Mouse (Mus musculus): ENCODE measurements at regions not wholly inside any gene's neighbourhood (a gene's known extent, or its start where the extent isn't known, plus 50 kb on each side); places are given as distances from the start of the nearest gene placed in this dataset.

- no peak for TF ChIP-seq POLR2A (IDR thresholded peaks at IDR 0.05; ENCODE audit: borderline replicate concordance, extremely low read depth, insufficient read depth, insufficient read length)
- no peak overlapping the region for H3K4me2 ChIP-seq (replicated peaks; ENCODE audit: low read depth, low read length, severe bottlenecking)
- H3K36me3 ChIP-seq (ENCODE audit: control insufficient read depth, insufficient read depth, low read length): no peaks in the 10 kb centered on the region
- no peak overlapping the region for H3K4me3 ChIP-seq (replicated peaks; ENCODE audit: low read length)
- WGBS: 93% methylated on average over 5 of the region's 5 CpGs
- no peak for DNase-seq (ENCODE audit: low spot score)
- no peaks in the 10 kb centered on the region for H3K27me3 ChIP-seq (ENCODE audit: control insufficient read depth, insufficient read depth, low read length)
- no peak for ATAC-seq (ENCODE audit: low FRiP score, low read depth)
- H3K9me3 ChIP-seq (ENCODE audit: control insufficient read depth, low read length): no peaks in the 10 kb centered on the region
- no peak overlapping the region for H3K9ac ChIP-seq (ENCODE audit: low read depth, low read length, severe bottlenecking)
- H3K4me1 ChIP-seq (ENCODE audit: control insufficient read depth, insufficient read depth, low read length): no peaks in the 10 kb centered on the region
- no peak overlapping the region for H3K27ac ChIP-seq (replicated peaks; ENCODE audit: low read depth, low read length)
These were observed 116.9 kb upstream of the Tsc22d1 start for GRCm38 (mm10) chr14:76297864-76298263.

GRCm38 (mm10) chr14:76302322-76302991 lies 112.3 kb upstream of the Tsc22d1 start:
- no peaks in the 10 kb centered on the region for H3K9me3 ChIP-seq (ENCODE audit: control insufficient read depth, low read length)
- no peaks in the 10 kb centered on the region for H3K4me1 ChIP-seq (ENCODE audit: control insufficient read depth, insufficient read depth, low read length)
- 67% methylated on average over 11 of the region's 11 CpGs for WGBS
- H3K9ac ChIP-seq (ENCODE audit: low read depth, low read length, severe bottlenecking): no peak overlapping the region
- no peak for TF ChIP-seq POLR2A (IDR thresholded peaks at IDR 0.05; ENCODE audit: borderline replicate concordance, extremely low read depth, insufficient read depth, insufficient read length)
- H3K27me3 ChIP-seq (ENCODE audit: control insufficient read depth, insufficient read depth, low read length): no peaks in the 10 kb centered on the region
- no peak for DNase-seq (ENCODE audit: low spot score)
- no peak overlapping the region for H3K4me3 ChIP-seq (replicated peaks; ENCODE audit: low read length)
- no peaks in the 10 kb centered on the region for H3K36me3 ChIP-seq (ENCODE audit: control insufficient read depth, insufficient read depth, low read length)
- H3K4me2 ChIP-seq (replicated peaks; ENCODE audit: low read depth, low read length, severe bottlenecking): no peak overlapping the region
- no peak for ATAC-seq (ENCODE audit: low FRiP score, low read depth)
- H3K27ac ChIP-seq (replicated peaks; ENCODE audit: low read depth, low read length): no peak overlapping the region

DNA sequence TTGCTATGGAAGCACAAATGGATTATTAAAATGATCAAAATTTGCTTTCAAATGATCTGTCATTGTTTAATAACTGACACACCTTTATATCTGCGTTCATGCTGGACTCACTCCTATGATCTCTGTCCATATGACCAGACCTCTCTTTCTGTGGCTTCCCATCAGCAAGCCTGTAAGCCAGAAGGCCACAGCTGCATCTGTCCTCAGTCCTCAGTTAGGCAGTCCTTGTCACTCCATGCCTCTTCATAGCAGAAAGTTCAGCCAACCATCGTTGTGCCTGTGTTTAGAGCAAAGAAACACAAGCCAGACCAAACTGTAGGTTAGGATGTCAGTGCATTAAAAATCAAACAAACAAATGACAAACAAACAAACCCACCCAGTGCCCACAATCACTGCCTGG lies 107.2 kb upstream of the Tsc22d1 start:
- no peak overlapping the region for H3K4me2 ChIP-seq (replicated peaks; ENCODE audit: low read depth, low read length, severe bottlenecking)
- H3K4me3 ChIP-seq (replicated peaks; ENCODE audit: low read length): no peak overlapping the region
- 68% methylated on average over 2 of the region's 2 CpGs for WGBS
- no peaks in the 10 kb centered on the region for H3K36me3 ChIP-seq (ENCODE audit: control insufficient read depth, insufficient read depth, low read length)
- no peak overlapping the region for H3K9ac ChIP-seq (ENCODE audit: low read depth, low read length, severe bottlenecking)
- no peak for ATAC-seq (ENCODE audit: low FRiP score, low read depth)
- no peak for DNase-seq (ENCODE audit: low spot score)
- no peak overlapping the region for H3K27ac ChIP-seq (replicated peaks; ENCODE audit: low read depth, low read length)
- no peaks in the 10 kb centered on the region for H3K4me1 ChIP-seq (ENCODE audit: control insufficient read depth, insufficient read depth, low read length)
- TF ChIP-seq POLR2A (IDR thresholded peaks at IDR 0.05; ENCODE audit: borderline replicate concordance, extremely low read depth, insufficient read depth, insufficient read length): no peak
- no peaks in the 10 kb centered on the region for H3K9me3 ChIP-seq (ENCODE audit: control insufficient read depth, low read length)
- H3K27me3 ChIP-seq (ENCODE audit: control insufficient read depth, insufficient read depth, low read length): no peaks in the 10 kb centered on the region

GRCm38 (mm10) chr14:76308188-76308812 lies 106.5 kb upstream of the Tsc22d1 start:
- H3K4me3 ChIP-seq (replicated peaks; ENCODE audit: low read length): peak overlapping the region; percentile 10
- DNase-seq (ENCODE audit: low spot score) (no peak), ATAC-seq (ENCODE audit: low FRiP score, low read depth) (no peak)
- peak overlapping the region; percentile 3; the same call in 1 of the 2 replicates for H3K9ac ChIP-seq (ENCODE audit: low read depth, low read length, severe bottlenecking)
- H3K27me3 ChIP-seq (ENCODE audit: control insufficient read depth, insufficient read depth, low read length): no peaks in the 10 kb centered on the region
- no peaks in the 10 kb centered on the region for H3K36me3 ChIP-seq (ENCODE audit: control insufficient read depth, insufficient read depth, low read length)
- H3K9me3 ChIP-seq (ENCODE audit: control insufficient read depth, low read length): no peaks in the 10 kb centered on the region
- H3K4me1 ChIP-seq (ENCODE audit: control insufficient read depth, insufficient read depth, low read length): no peaks in the 10 kb centered on the region
- no peak overlapping the region for H3K27ac ChIP-seq (replicated peaks; ENCODE audit: low read depth, low read length)
- H3K4me2 ChIP-seq (replicated peaks; ENCODE audit: low read depth, low read length, severe bottlenecking): peak overlapping the region; percentile 20
- no peak for TF ChIP-seq POLR2A (IDR thresholded peaks at IDR 0.05; ENCODE audit: borderline replicate concordance, extremely low read depth, insufficient read depth, insufficient read length)
- 18% methylated on average over 12 of the region's 12 CpGs for WGBS

GRCm38 (mm10) chr14:76309606-76310005 lies 105.2 kb upstream of the Tsc22d1 start:
- no peak for ATAC-seq (ENCODE audit: low FRiP score, low read depth)
- H3K9me3 ChIP-seq (ENCODE audit: control insufficient read depth, low read length): no peaks in the 10 kb centered on the region
- H3K9ac ChIP-seq (ENCODE audit: low read depth, low read length, severe bottlenecking): no peak overlapping the region
- H3K27me3 ChIP-seq (ENCODE audit: control insufficient read depth, insufficient read depth, low read length): no peaks in the 10 kb centered on the region
- no peak for DNase-seq (ENCODE audit: low spot score)
- H3K4me1 ChIP-seq (ENCODE audit: control insufficient read depth, insufficient read depth, low read length): 0 out of 2 replicates have a peak, but pooled peaks cover 4% of the 10 kb centered on the region
- H3K36me3 ChIP-seq (ENCODE audit: control insufficient read depth, insufficient read depth, low read length): no peaks in the 10 kb centered on the region
- H3K4me2 ChIP-seq (replicated peaks; ENCODE audit: low read depth, low read length, severe bottlenecking): no peak overlapping the region
- 65% methylated on average over 4 of the region's 4 CpGs for WGBS
- TF ChIP-seq POLR2A (IDR thresholded peaks at IDR 0.05; ENCODE audit: borderline replicate concordance, extremely low read depth, insufficient read depth, insufficient read length): no peak
- H3K4me3 ChIP-seq (replicated peaks; ENCODE audit: low read length): no peak overlapping the region
- no peak overlapping the region for H3K27ac ChIP-seq (replicated peaks; ENCODE audit: low read depth, low read length)

All from limb, embryonic 14.5 days (tissue).